Mouse (Mus musculus): ENCODE measurements around the gene Rufy2. TPM values are rescaled to one million over a fixed set of nuclear protein-coding genes. Genes with fewer than 3 reads are reported as not detected.
"Not testable (repeated sequence)": the region's sequence is repeated elsewhere in the genome, so short reads cannot be mapped to it uniquely, and the experiment has no call there.

The Rufy2 gene
- polyA plus RNA-seq, 1 experiment: 22.4 TPM

- no peak overlapping the region for H3K4me3 ChIP-seq (ENCODE audit: insufficient read depth, low read length)
- TF ChIP-seq CTCF (IDR thresholded peaks at IDR 0.05; ENCODE audit: borderline replicate concordance, insufficient read depth, low read length): no peak
- TF ChIP-seq POLR2A (IDR thresholded peaks at IDR 0.05; ENCODE audit: low read depth, low read length): no peak
Measured at GRCm38 (mm10) chr10:63039867-63040628, 60.0 kb downstream of the Rufy2 start.

GRCm38 (mm10) chr10:63043154-63043553 is 63.1 kb downstream of the Rufy2 start:
- H3K4me1 ChIP-seq (ENCODE audit: control insufficient read depth, insufficient read depth, low read length): no peaks in the 10 kb centered on the region
- no peak overlapping the region for H3K4me3 ChIP-seq (ENCODE audit: insufficient read depth, low read length)
- no peak for TF ChIP-seq POLR2A (IDR thresholded peaks at IDR 0.05; ENCODE audit: low read depth, low read length)
- no peak for TF ChIP-seq CTCF (IDR thresholded peaks at IDR 0.05; ENCODE audit: borderline replicate concordance, insufficient read depth, low read length)
- H3K27ac ChIP-seq (ENCODE audit: insufficient read depth, low read length): no peak overlapping the region

More at GRCm38 (mm10) chr10:63039867-63040628, 60.0 kb downstream of the Rufy2 start:
- Histone ChIP-seq H3K4me1 (ENCODE audit: control insufficient read depth, insufficient read depth, low read length) (no peaks in the 10 kb centered on the region), H3K27ac (ENCODE audit: insufficient read depth, low read length) (no peak overlapping the region)

GRCm38 (mm10) chr10:63047751-63048150 is 67.7 kb downstream of the Rufy2 start:
- Histone ChIP-seq H3K4me1 (ENCODE audit: control insufficient read depth, insufficient read depth, low read length) (no peaks in the 10 kb centered on the region), H3K27ac (ENCODE audit: insufficient read depth, low read length) (no peak overlapping the region), H3K4me3 (ENCODE audit: insufficient read depth, low read length) (no peak overlapping the region)
- TF ChIP-seq POLR2A (IDR thresholded peaks at IDR 0.05; ENCODE audit: low read depth, low read length) (no peak), CTCF (IDR thresholded peaks at IDR 0.05; ENCODE audit: borderline replicate concordance, insufficient read depth, low read length) (no peak)

GRCm38 (mm10) chr10:63049106-63049505 is 69.1 kb downstream of the Rufy2 start:
- no peak overlapping the region for H3K27ac ChIP-seq (ENCODE audit: insufficient read depth, low read length)
- no peak overlapping the region for H3K4me3 ChIP-seq (ENCODE audit: insufficient read depth, low read length)
- TF ChIP-seq CTCF (IDR thresholded peaks at IDR 0.05; ENCODE audit: borderline replicate concordance, insufficient read depth, low read length): no peak
- TF ChIP-seq POLR2A (IDR thresholded peaks at IDR 0.05; ENCODE audit: low read depth, low read length): no peak
- no peaks in the 10 kb centered on the region for H3K4me1 ChIP-seq (ENCODE audit: control insufficient read depth, insufficient read depth, low read length)

GRCm38 (mm10) chr10:63051267-63051666 is 71.2 kb downstream of the Rufy2 start:
- no peaks in the 10 kb centered on the region for H3K4me1 ChIP-seq (ENCODE audit: control insufficient read depth, insufficient read depth, low read length)
- H3K4me3 ChIP-seq (ENCODE audit: insufficient read depth, low read length): no peak overlapping the region
- no peak for TF ChIP-seq CTCF (IDR thresholded peaks at IDR 0.05; ENCODE audit: borderline replicate concordance, insufficient read depth, low read length)
- no peak overlapping the region for H3K27ac ChIP-seq (ENCODE audit: insufficient read depth, low read length)

- TF ChIP-seq CTCF (IDR thresholded peaks at IDR 0.05; ENCODE audit: borderline replicate concordance, insufficient read depth, low read length) (no peak), POLR2A (IDR thresholded peaks at IDR 0.05; ENCODE audit: low read depth, low read length) (no peak)
- H3K27ac ChIP-seq (ENCODE audit: insufficient read depth, low read length): no peak overlapping the region
- H3K4me3 ChIP-seq (ENCODE audit: insufficient read depth, low read length): no peak overlapping the region
- H3K4me1 ChIP-seq (ENCODE audit: control insufficient read depth, insufficient read depth, low read length): no peaks in the 10 kb centered on the region
Measured at GRCm38 (mm10) chr10:63052011-63052410, 72.0 kb downstream of the Rufy2 start.

GRCm38 (mm10) chr10:63053007-63053406 is 73.0 kb downstream of the Rufy2 start:
- no peak overlapping the region for H3K4me3 ChIP-seq (ENCODE audit: insufficient read depth, low read length)
- TF ChIP-seq CTCF (IDR thresholded peaks at IDR 0.05; ENCODE audit: borderline replicate concordance, insufficient read depth, low read length) (no peak), POLR2A (IDR thresholded peaks at IDR 0.05; ENCODE audit: low read depth, low read length) (no peak)

GRCm38 (mm10) chr10:63054071-63054470 is 74.0 kb downstream of the Rufy2 start:
- H3K4me3 ChIP-seq (ENCODE audit: insufficient read depth, low read length); H3K27ac ChIP-seq (ENCODE audit: insufficient read depth, low read length); H3K4me1 ChIP-seq (ENCODE audit: control insufficient read depth, insufficient read depth, low read length): not testable (repeated sequence)

More at GRCm38 (mm10) chr10:63053007-63053406, 73.0 kb downstream of the Rufy2 start:
- Histone ChIP-seq H3K4me1 (ENCODE audit: control insufficient read depth, insufficient read depth, low read length) (no peaks in the 10 kb centered on the region), H3K27ac (ENCODE audit: insufficient read depth, low read length) (no peak overlapping the region)

- H3K27ac ChIP-seq (ENCODE audit: insufficient read depth, low read length): no peak overlapping the region
- TF ChIP-seq POLR2A (IDR thresholded peaks at IDR 0.05; ENCODE audit: low read depth, low read length) (no peak), CTCF (IDR thresholded peaks at IDR 0.05; ENCODE audit: borderline replicate concordance, insufficient read depth, low read length) (no peak)
- H3K4me1 ChIP-seq (ENCODE audit: control insufficient read depth, insufficient read depth, low read length): no peaks in the 10 kb centered on the region
- no peak overlapping the region for H3K4me3 ChIP-seq (ENCODE audit: insufficient read depth, low read length)
Measured at GRCm38 (mm10) chr10:63054586-63054985, 74.6 kb downstream of the Rufy2 start.

GRCm38 (mm10) chr10:63056966-63057750 is 77.1 kb downstream of the Rufy2 start:
- no peak for TF ChIP-seq CTCF (IDR thresholded peaks at IDR 0.05; ENCODE audit: borderline replicate concordance, insufficient read depth, low read length)
- TF ChIP-seq POLR2A (IDR thresholded peaks at IDR 0.05; ENCODE audit: low read depth, low read length): no peak
- Histone ChIP-seq H3K27ac (ENCODE audit: insufficient read depth, low read length) (no peak overlapping the region), H3K4me1 (ENCODE audit: control insufficient read depth, insufficient read depth, low read length) (no peaks in the 10 kb centered on the region)

More at GRCm38 (mm10) chr10:63056966-63057750, 77.1 kb downstream of the Rufy2 start:
- H3K4me3 ChIP-seq (ENCODE audit: insufficient read depth, low read length): no peak overlapping the region
